Mouse (Mus musculus): Measurements from ENCODE around the gene Bub1. TPM values are rescaled to one million over a fixed set of nuclear protein-coding genes. Genes with fewer than 3 reads are reported as not detected.
A peak's percentile ranks its signal among the peaks of the same experiment; 100 is the strongest.

Bub1 gene
- polyA plus RNA-seq (2016; fragmentation: Nextera tagmentation; extraction: Ambion mirVana): 67.6 and 68.3 TPM in 2 replicates

GRCm38 (mm10) chr2:127831401-127832102 is at the start of gene Bub1:
Gene Bub1 (minus strand): TSS chr2:127831865.
- WGBS: under 1% methylated on average over 49 of the region's 56 CpGs
- peak within 1 kb of the TSS; percentile 69 for H3K4me3 ChIP-seq
- peaks cover 15% of the 10 kb centered on the region for H3K4me1 ChIP-seq
- ATAC-seq (ENCODE audit: low FRiP score, low read depth): peak; percentile 98
- no peaks in the 10 kb centered on the region for H3K9me3 ChIP-seq
- H3K36me3 ChIP-seq: peaks cover 5% of the 10 kb centered on the region; the same call in 1 of the 2 replicates
- peak within 1 kb of the TSS; percentile 79 for H3K4me2 ChIP-seq (replicated peaks)
- H3K9ac ChIP-seq (replicated peaks): peak within 1 kb of the TSS; percentile 62
- H3K27me3 ChIP-seq: peaks cover 9% of the 10 kb centered on the region; the same call in 1 of the 2 replicates
- no peak within 1 kb of the TSS for H3K27ac ChIP-seq (replicated peaks)

GRCm38 (mm10) chr2:127881063-127881462 is 49.4 kb upstream of the Bub1 start:
- Histone ChIP-seq H3K4me3 (no peak overlapping the region), H3K4me1 (no peaks in the 10 kb centered on the region), H3K9me3 (no peaks in the 10 kb centered on the region), H3K4me2 (replicated peaks) (no peak overlapping the region), H3K27ac (replicated peaks) (no peak overlapping the region), H3K36me3 (no peaks in the 10 kb centered on the region), H3K27me3 (peaks cover 1% of the 10 kb centered on the region; the same call in 1 of the 2 replicates), H3K9ac (replicated peaks) (no peak overlapping the region)
- 89% methylated on average over 5 of the region's 5 CpGs for WGBS
- no peak for ATAC-seq (ENCODE audit: low FRiP score, low read depth)

GRCm38 (mm10) chr2:127864381-127864780 is 32.7 kb upstream of the Bub1 start:
- no peaks in the 10 kb centered on the region for H3K27me3 ChIP-seq
- no peaks in the 10 kb centered on the region for H3K9me3 ChIP-seq
- no peak overlapping the region for H3K4me3 ChIP-seq
- no peak for ATAC-seq (ENCODE audit: low FRiP score, low read depth)
- no peak overlapping the region for H3K9ac ChIP-seq (replicated peaks)
- H3K27ac ChIP-seq (replicated peaks): no peak overlapping the region
- H3K36me3 ChIP-seq: no peaks in the 10 kb centered on the region
- 79% methylated on average over 4 of the region's 4 CpGs for WGBS
- H3K4me2 ChIP-seq (replicated peaks): no peak overlapping the region
- no peaks in the 10 kb centered on the region for H3K4me1 ChIP-seq

- H3K4me2 ChIP-seq (replicated peaks): no peak overlapping the region
- H3K27me3 ChIP-seq: no peaks in the 10 kb centered on the region
- H3K9ac ChIP-seq (replicated peaks): no peak overlapping the region
- no peaks in the 10 kb centered on the region for H3K4me1 ChIP-seq
- no peak overlapping the region for H3K27ac ChIP-seq (replicated peaks)
- H3K36me3 ChIP-seq: no peaks in the 10 kb centered on the region
- H3K9me3 ChIP-seq: no peaks in the 10 kb centered on the region
- H3K4me3 ChIP-seq: no peak overlapping the region
- ATAC-seq (ENCODE audit: low FRiP score, low read depth): no peak
- WGBS: 86% methylated on average over 2 of the region's 4 CpGs
Measured at GRCm38 (mm10) chr2:127854332-127854991, 22.8 kb upstream of the Bub1 start.

- Histone ChIP-seq H3K36me3 (no peaks in the 10 kb centered on the region), H3K9me3 (no peaks in the 10 kb centered on the region), H3K4me2 (replicated peaks) (no peak overlapping the region), H3K27ac (replicated peaks) (no peak overlapping the region), H3K4me1 (no peaks in the 10 kb centered on the region), H3K9ac (replicated peaks) (no peak overlapping the region), H3K4me3 (no peak overlapping the region), H3K27me3 (no peaks in the 10 kb centered on the region)
- ATAC-seq (ENCODE audit: low FRiP score, low read depth): no peak
- WGBS: 81% methylated on average over 2 of the region's 2 CpGs
Measured at GRCm38 (mm10) chr2:127850371-127850770, 18.7 kb upstream of the Bub1 start.

- H3K4me2 ChIP-seq (replicated peaks): no peak overlapping the region
- no peaks in the 10 kb centered on the region for H3K36me3 ChIP-seq
- WGBS: 48% methylated on average over 1 of the region's 1 CpGs
- H3K9me3 ChIP-seq: no peaks in the 10 kb centered on the region
- no peak overlapping the region for H3K9ac ChIP-seq (replicated peaks)
- no peak overlapping the region for H3K4me3 ChIP-seq
- no peak for ATAC-seq (ENCODE audit: low FRiP score, low read depth)
- no peaks in the 10 kb centered on the region for H3K27me3 ChIP-seq
- H3K27ac ChIP-seq (replicated peaks): no peak overlapping the region
- H3K4me1 ChIP-seq: no peaks in the 10 kb centered on the region
Measured at GRCm38 (mm10) chr2:127846571-127846970, 14.9 kb upstream of the Bub1 start.

- Histone ChIP-seq H3K27me3 (peaks cover under 1% of the 10 kb centered on the region; the same call in 1 of the 2 replicates), H3K4me2 (replicated peaks) (no peak overlapping the region), H3K4me3 (no peak overlapping the region), H3K9me3 (no peaks in the 10 kb centered on the region), H3K4me1 (no peaks in the 10 kb centered on the region), H3K9ac (replicated peaks) (no peak overlapping the region), H3K27ac (replicated peaks) (no peak overlapping the region), H3K36me3 (no peaks in the 10 kb centered on the region)
- ATAC-seq (ENCODE audit: low FRiP score, low read depth): no peak
Measured at GRCm38 (mm10) chr2:127846008-127846407, 14.3 kb upstream of the Bub1 start.

- H3K4me2 ChIP-seq (replicated peaks): no peak overlapping the region
- peaks cover 6% of the 10 kb centered on the region; the same call in 1 of the 2 replicates for H3K27me3 ChIP-seq
- 50% methylated on average over 7 of the region's 7 CpGs for WGBS
- no peaks in the 10 kb centered on the region for H3K9me3 ChIP-seq
- no peak for ATAC-seq (ENCODE audit: low FRiP score, low read depth)
- no peak overlapping the region for H3K9ac ChIP-seq (replicated peaks)
- H3K36me3 ChIP-seq: no peaks in the 10 kb centered on the region
- H3K4me1 ChIP-seq: no peaks in the 10 kb centered on the region
- no peak overlapping the region for H3K4me3 ChIP-seq
- H3K27ac ChIP-seq (replicated peaks): no peak overlapping the region
Measured at GRCm38 (mm10) chr2:127845346-127845982, 13.8 kb upstream of the Bub1 start.

- H3K9me3 ChIP-seq: no peaks in the 10 kb centered on the region
- no peaks in the 10 kb centered on the region for H3K36me3 ChIP-seq
- ATAC-seq (ENCODE audit: low FRiP score, low read depth): no peak
- H3K27me3 ChIP-seq: peaks cover 28% of the 10 kb centered on the region
- H3K27ac ChIP-seq (replicated peaks): no peak overlapping the region
- H3K4me1 ChIP-seq: peaks cover 7% of the 10 kb centered on the region; the same call in 1 of the 2 replicates
- no peak overlapping the region for H3K4me2 ChIP-seq (replicated peaks)
- no peak overlapping the region for H3K4me3 ChIP-seq
- WGBS: 79% methylated on average over 3 of the region's 3 CpGs
- no peak overlapping the region for H3K9ac ChIP-seq (replicated peaks)
Measured at GRCm38 (mm10) chr2:127842421-127842820, 10.8 kb upstream of the Bub1 start.

GRCm38 (mm10) chr2:127841402-127841801 is 9.7 kb upstream of the Bub1 start:
- H3K9ac ChIP-seq (replicated peaks): no peak overlapping the region
- peaks cover 28% of the 10 kb centered on the region for H3K27me3 ChIP-seq
- no peak overlapping the region for H3K4me3 ChIP-seq
- no peak overlapping the region for H3K4me2 ChIP-seq (replicated peaks)
- no peak overlapping the region for H3K27ac ChIP-seq (replicated peaks)
- no peak for ATAC-seq (ENCODE audit: low FRiP score, low read depth)
- 66% methylated on average over 1 of the region's 1 CpGs for WGBS
- no peaks in the 10 kb centered on the region for H3K9me3 ChIP-seq
- peaks cover 7% of the 10 kb centered on the region; the same call in 1 of the 2 replicates for H3K4me1 ChIP-seq
- no peaks in the 10 kb centered on the region for H3K36me3 ChIP-seq

GRCm38 (mm10) chr2:127839425-127839824 is 7.8 kb upstream of the Bub1 start:
- no peak overlapping the region for H3K27ac ChIP-seq (replicated peaks)
- no peak overlapping the region for H3K9ac ChIP-seq (replicated peaks)
- no peak for ATAC-seq (ENCODE audit: low FRiP score, low read depth)
- no peak overlapping the region for H3K4me2 ChIP-seq (replicated peaks)
- H3K4me1 ChIP-seq: peaks cover 7% of the 10 kb centered on the region; the same call in 1 of the 2 replicates
- no peaks in the 10 kb centered on the region for H3K9me3 ChIP-seq
- no peaks in the 10 kb centered on the region for H3K36me3 ChIP-seq
- no peak overlapping the region for H3K4me3 ChIP-seq
- peaks cover 31% of the 10 kb centered on the region for H3K27me3 ChIP-seq
- 9% methylated on average over 11 of the region's 11 CpGs for WGBS

GRCm38 (mm10) chr2:127838576-127838975 is 6.9 kb upstream of the Bub1 start, which contains the start of gene Acoxl:
Gene Acoxl (plus strand): TSS chr2:127838876.
- H3K9ac ChIP-seq (replicated peaks): no peak within 1 kb of the TSS
- H3K27me3 ChIP-seq: peaks cover 37% of the 10 kb centered on the region
- H3K27ac ChIP-seq (replicated peaks): no peak within 1 kb of the TSS
- H3K4me2 ChIP-seq (replicated peaks): no peak within 1 kb of the TSS
- H3K9me3 ChIP-seq: no peaks in the 10 kb centered on the region
- peaks cover 7% of the 10 kb centered on the region; the same call in 1 of the 2 replicates for H3K4me1 ChIP-seq
- 82% methylated on average over 7 of the region's 7 CpGs for WGBS
- no peak for ATAC-seq (ENCODE audit: low FRiP score, low read depth)
- no peaks in the 10 kb centered on the region for H3K36me3 ChIP-seq
- no peak within 1 kb of the TSS for H3K4me3 ChIP-seq

Data from midbrain, embryonic 12.5 days (tissue).